In genomic region chr7:113739181-113739580, GRCm38 (mm10) we compare ENCODE assay signal across 15 mouse cellular contexts. TPM values are rescaled to one million over a fixed set of nuclear protein-coding genes. Genes with fewer than 3 reads are reported as not detected.
DNase-seq lines count a peak whose midpoint lies in the region; ATAC-seq lines count a peak whose summit lies in the region.
"Had no signal": no experiment of that assay in that cellular context is flagged by ENCODE, and none has a peak within 500 bp of the region (broad histone marks: within the 10 kb centered on the region; RNA-seq: fewer than 3 reads in every experiment).

No protein-coding gene starts in this region.

- WGBS in intestine, embryonic 15.5 days: 47% methylated on average over 7 of the region's 7 CpGs
- WGBS in stomach, embryonic 15.5 days: 51% methylated on average over 7 of the region's 7 CpGs

- no peak overlapping the region for H3K4me3 ChIP-seq in intestine, embryonic 15.5 days (replicated peaks)
- H3K4me3 ChIP-seq in stomach, embryonic 15.5 days (replicated peaks): no peak overlapping the region
- H3K4me3 ChIP-seq: embryonic facial prominence, embryonic 15.5 days; limb, embryonic 15.5 days had no signal

- H3K27ac ChIP-seq in intestine, embryonic 15.5 days: no peak overlapping the region
- H3K27ac ChIP-seq in stomach, embryonic 15.5 days: no peak overlapping the region
- H3K27ac ChIP-seq: embryonic facial prominence, embryonic 15.5 days; hindbrain, postnatal 0 days; kidney, postnatal 0 days; limb, embryonic 15.5 days had no signal

- no peaks in the 10 kb centered on the region for H3K27me3 ChIP-seq in intestine, embryonic 15.5 days (replicated peaks)
- no peaks in the 10 kb centered on the region for H3K27me3 ChIP-seq in stomach, embryonic 15.5 days (replicated peaks)
- H3K27me3 ChIP-seq: embryonic facial prominence, embryonic 15.5 days; limb, embryonic 15.5 days had no signal

- H3K9ac ChIP-seq in intestine, embryonic 15.5 days: no peak overlapping the region
- no peak overlapping the region for H3K9ac ChIP-seq in stomach, embryonic 15.5 days
- H3K9ac ChIP-seq: embryonic facial prominence, embryonic 15.5 days; limb, embryonic 15.5 days had no signal

- peak; percentile 52 to 72 for DNase-seq in frontal cortex, adult 2 months (ENCODE audit: extremely low spot score in 1 of 2, low spot score in 1 of 2)
- no peak for DNase-seq in frontal cortex, postnatal 14 days (ENCODE audit: low spot score in 2 of 2)
- peak; percentile 15 for DNase-seq in right cerebral cortex, postnatal 25 days
- no peak for DNase-seq in right cerebral cortex, postnatal 14 days
- DNase-seq in gastrocnemius, postnatal 4 days (ENCODE audit: low spot score in 2 of 2): no peak
- no peak for DNase-seq in gastrocnemius, postnatal 14 days
- DNase-seq: lung, adult 2 months had no signal

- no peaks in the 10 kb centered on the region for H3K4me1 ChIP-seq in intestine, embryonic 15.5 days (replicated peaks)
- no peaks in the 10 kb centered on the region for H3K4me1 ChIP-seq in stomach, embryonic 15.5 days
- H3K4me1 ChIP-seq: embryonic facial prominence, embryonic 15.5 days; limb, embryonic 15.5 days had no signal

- H3K4me2 ChIP-seq in intestine, embryonic 15.5 days (replicated peaks): no peak overlapping the region
- H3K4me2 ChIP-seq in stomach, embryonic 15.5 days: no peak overlapping the region
- H3K4me2 ChIP-seq: embryonic facial prominence, embryonic 15.5 days; limb, embryonic 15.5 days had no signal

- peak; percentile 65 for ATAC-seq in intestine, embryonic 15.5 days
- peak; percentile 22; the same call in 1 of the 2 replicates for ATAC-seq in stomach, embryonic 15.5 days (ENCODE audit: insufficient read depth, low FRiP score, low read depth)
- ATAC-seq: hindbrain, postnatal 0 days had no signal

- no peaks in the 10 kb centered on the region for H3K36me3 ChIP-seq in intestine, embryonic 15.5 days
- H3K36me3 ChIP-seq in stomach, embryonic 15.5 days: no peaks in the 10 kb centered on the region
- H3K36me3 ChIP-seq: embryonic facial prominence, embryonic 15.5 days; limb, embryonic 15.5 days had no signal

- intact Hi-C loops in gastrocnemius, postnatal 14 days (cut with DNase I; ENCODE audit: low total_unique reads): no loop called here

- H3K9me3 ChIP-seq in intestine, embryonic 15.5 days: no peaks in the 10 kb centered on the region
- no peaks in the 10 kb centered on the region for H3K9me3 ChIP-seq in stomach, embryonic 15.5 days
- H3K9me3 ChIP-seq: embryonic facial prominence, embryonic 15.5 days; limb, embryonic 15.5 days had no signal

RNA-seq across cellular contexts. Expression of gene Spon1, which starts 26.6 kb away (rescaled TPM):
- 33.8 and 42.0 TPM in 2 replicates for polyA plus RNA-seq in frontal cortex, adult 2 months (2012; rRNA removed)
- polyA plus RNA-seq in intestine, embryonic 15.5 days (2015; fragmentation: Nextera tagmentation; extraction: Ambion mirVana): 11.9 and 12.9 TPM in 2 replicates
- polyA plus RNA-seq in stomach, embryonic 15.5 days (2015; fragmentation: Nextera tagmentation; extraction: Ambion mirVana): 17.1 and 19.6 TPM in 2 replicates
- 1 to 10 TPM; 6.1 to 7.1 TPM for total RNA-seq in gastrocnemius, postnatal 4 days (2021)
- 1 to 10 TPM; 3.1 to 3.8 TPM for total RNA-seq in gastrocnemius, postnatal 14 days (2021)
- total RNA-seq: common myeloid progenitor, adult 5-6 weeks; megakaryocyte-erythroid progenitor cell, adult 5-6 weeks had no signal

Comparison
In these comparisons a context has a peak if more than half of its experiments do, and no peak if none do; other contexts are left out.
1. DNase-seq: peak in frontal cortex, adult 2 months (2 of 2) and right cerebral cortex, postnatal 25 days (single experiment); none in frontal cortex, postnatal 14 days (0 of 2), right cerebral cortex, postnatal 14 days (single experiment), gastrocnemius, postnatal 4 days (0 of 2) and gastrocnemius, postnatal 14 days (single experiment).